Mouse (Mus musculus): ENCODE measurements around the gene Ctnnbl1. TPM values are rescaled to one million over a fixed set of nuclear protein-coding genes. Genes with fewer than 3 reads are reported as not detected.

Gene Ctnnbl1
- polyA plus RNA-seq, 1 experiment from 2014 or later: 88.6 TPM

DNA sequence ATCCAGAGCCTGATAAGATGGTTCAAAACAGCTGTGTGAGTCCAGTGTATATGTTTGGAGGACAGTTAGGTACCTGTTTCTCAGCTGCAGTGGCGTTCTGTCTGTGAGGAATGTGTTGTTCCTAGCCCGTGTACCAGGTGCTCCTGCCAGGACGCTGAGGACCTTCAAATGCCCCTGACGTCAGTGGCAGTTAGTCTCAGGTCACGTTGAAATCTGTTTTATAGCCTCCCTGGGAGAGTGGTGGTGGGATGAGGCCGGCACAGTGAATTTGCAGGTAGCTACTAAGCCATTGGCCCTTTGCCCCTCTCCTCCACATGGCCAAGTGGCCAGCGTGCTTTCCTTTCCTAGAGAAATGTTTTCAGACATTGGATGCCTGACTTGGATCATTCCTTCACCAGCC lies 18.6 kb downstream of the Ctnnbl1 start:
- Histone ChIP-seq H3K27ac (replicated peaks; ENCODE audit: low read depth, low read length) (no peak overlapping the region), H3K9ac (ENCODE audit: low read length) (no peak overlapping the region), H3K4me1 (ENCODE audit: control insufficient read depth, insufficient read depth, low read length) (0 out of 2 replicates have a peak, but pooled peaks cover 6% of the 10 kb centered on the region), H3K9me3 (ENCODE audit: control insufficient read depth, low read length) (no peaks in the 10 kb centered on the region), H3K4me3 (ENCODE audit: low read depth, low read length) (no peak overlapping the region), H3K27me3 (ENCODE audit: control insufficient read depth, insufficient read depth, low read length) (no peaks in the 10 kb centered on the region), H3K4me2 (ENCODE audit: low read depth, severe bottlenecking) (no peak overlapping the region), H3K36me3 (ENCODE audit: control insufficient read depth, insufficient read depth, low read length) (no peaks in the 10 kb centered on the region)
- ATAC-seq (ENCODE audit: insufficient number of reproducible peaks, low FRiP score, low TSS enrichment, low read depth) (no peak), DNase-seq (ENCODE audit: low spot score) (no peak)
- WGBS: 77% methylated on average over 7 of the region's 7 CpGs

DNA sequence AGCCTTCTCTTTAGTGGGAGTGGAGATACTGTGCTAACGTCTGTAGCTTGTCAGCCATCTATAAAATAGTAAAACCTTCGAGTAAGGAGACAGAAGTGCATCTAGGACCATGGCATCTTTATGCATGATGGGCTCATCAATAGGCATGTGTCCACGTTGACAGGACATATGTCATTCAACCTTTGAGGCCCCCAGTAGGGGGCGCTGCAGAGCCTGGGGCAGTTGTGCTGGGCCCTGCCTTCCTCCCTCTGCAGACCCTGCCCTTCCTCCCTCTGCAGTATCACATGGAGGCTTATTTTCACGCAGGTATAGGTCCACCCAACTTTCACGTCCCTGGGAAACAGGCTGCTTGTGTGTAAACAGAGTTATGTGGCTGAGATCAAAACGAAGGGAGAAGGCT lies 19.0 kb downstream of the Ctnnbl1 start:
- no peak overlapping the region for H3K27ac ChIP-seq (replicated peaks; ENCODE audit: low read depth, low read length)
- H3K9me3 ChIP-seq (ENCODE audit: control insufficient read depth, low read length): no peaks in the 10 kb centered on the region
- no peak for ATAC-seq (ENCODE audit: insufficient number of reproducible peaks, low FRiP score, low TSS enrichment, low read depth)
- no peak overlapping the region for H3K4me2 ChIP-seq (ENCODE audit: low read depth, severe bottlenecking)
- WGBS: 80% methylated on average over 7 of the region's 7 CpGs
- H3K9ac ChIP-seq (ENCODE audit: low read length): no peak overlapping the region
- H3K36me3 ChIP-seq (ENCODE audit: control insufficient read depth, insufficient read depth, low read length): no peaks in the 10 kb centered on the region
- 0 out of 2 replicates have a peak, but pooled peaks cover 6% of the 10 kb centered on the region for H3K4me1 ChIP-seq (ENCODE audit: control insufficient read depth, insufficient read depth, low read length)
- DNase-seq (ENCODE audit: low spot score): no peak
- no peak overlapping the region for H3K4me3 ChIP-seq (ENCODE audit: low read depth, low read length)
- no peaks in the 10 kb centered on the region for H3K27me3 ChIP-seq (ENCODE audit: control insufficient read depth, insufficient read depth, low read length)

- ATAC-seq (ENCODE audit: insufficient number of reproducible peaks, low FRiP score, low TSS enrichment, low read depth) (no peak), DNase-seq (ENCODE audit: low spot score) (no peak)
- H3K9me3 ChIP-seq (ENCODE audit: control insufficient read depth, low read length): no peaks in the 10 kb centered on the region
Measured at GRCm38 (mm10) chr2:157758395-157758794, 21.2 kb downstream of the Ctnnbl1 start.

DNA sequence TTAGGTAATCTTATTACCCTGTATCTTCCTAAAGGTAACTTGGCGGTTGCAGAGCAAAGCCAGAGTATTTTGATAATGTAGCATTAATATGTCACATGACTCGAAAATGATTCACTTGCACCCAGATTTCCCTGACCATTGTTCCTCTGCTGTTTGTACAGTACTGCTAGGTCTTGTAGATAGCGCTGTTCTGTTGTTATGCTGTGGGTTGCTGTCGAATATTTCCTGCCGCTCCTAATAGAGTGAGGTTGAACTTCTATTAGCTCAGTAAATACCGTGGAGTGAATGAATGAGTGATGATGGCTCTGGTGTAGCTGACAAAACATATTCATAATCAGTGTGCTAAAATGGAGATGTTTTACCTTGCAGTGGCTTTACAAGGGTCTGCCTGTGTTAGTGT lies 22.5 kb downstream of the Ctnnbl1 start:
- H3K36me3 ChIP-seq (ENCODE audit: control insufficient read depth, insufficient read depth, low read length): no peaks in the 10 kb centered on the region
- H3K4me2 ChIP-seq (ENCODE audit: low read depth, severe bottlenecking): no peak overlapping the region
- WGBS: 88% methylated on average over 6 of the region's 6 CpGs
- H3K9ac ChIP-seq (ENCODE audit: low read length): no peak overlapping the region
- no peak for DNase-seq (ENCODE audit: low spot score)
- H3K4me3 ChIP-seq (ENCODE audit: low read depth, low read length): no peak overlapping the region
- no peak overlapping the region for H3K27ac ChIP-seq (replicated peaks; ENCODE audit: low read depth, low read length)
- no peak for ATAC-seq (ENCODE audit: insufficient number of reproducible peaks, low FRiP score, low TSS enrichment, low read depth)
- H3K9me3 ChIP-seq (ENCODE audit: control insufficient read depth, low read length): no peaks in the 10 kb centered on the region
- H3K4me1 ChIP-seq (ENCODE audit: control insufficient read depth, insufficient read depth, low read length): no peaks in the 10 kb centered on the region
- no peaks in the 10 kb centered on the region for H3K27me3 ChIP-seq (ENCODE audit: control insufficient read depth, insufficient read depth, low read length)

More at GRCm38 (mm10) chr2:157758395-157758794, 21.2 kb downstream of the Ctnnbl1 start:
- Histone ChIP-seq H3K36me3 (ENCODE audit: control insufficient read depth, insufficient read depth, low read length) (no peaks in the 10 kb centered on the region), H3K4me1 (ENCODE audit: control insufficient read depth, insufficient read depth, low read length) (no peaks in the 10 kb centered on the region), H3K27ac (replicated peaks; ENCODE audit: low read depth, low read length) (no peak overlapping the region), H3K4me2 (ENCODE audit: low read depth, severe bottlenecking) (no peak overlapping the region), H3K4me3 (ENCODE audit: low read depth, low read length) (no peak overlapping the region), H3K27me3 (ENCODE audit: control insufficient read depth, insufficient read depth, low read length) (no peaks in the 10 kb centered on the region), H3K9ac (ENCODE audit: low read length) (no peak overlapping the region)
- 93% methylated on average over 5 of the region's 5 CpGs for WGBS

DNA sequence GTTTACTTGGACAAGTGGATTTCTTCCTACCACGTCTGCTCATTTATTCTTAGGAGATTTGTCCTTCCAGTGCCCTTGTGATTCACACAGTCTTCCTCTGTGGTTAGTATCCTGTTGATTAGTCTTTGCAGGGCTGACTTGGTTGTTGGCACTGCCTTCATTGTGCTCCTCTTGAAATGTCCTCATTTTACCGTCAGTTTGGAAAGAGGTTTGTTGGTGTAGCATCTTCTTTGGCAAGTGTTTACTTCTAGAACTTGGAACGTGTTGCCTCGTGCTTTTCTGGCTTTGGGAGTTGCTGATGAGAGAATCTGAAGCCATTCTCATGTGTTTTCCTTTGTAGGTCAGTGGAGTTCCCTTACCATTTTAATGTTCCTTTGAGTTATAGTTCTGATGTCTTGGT lies 25.7 kb downstream of the Ctnnbl1 start:
- Histone ChIP-seq H3K27me3 (ENCODE audit: control insufficient read depth, insufficient read depth, low read length) (no peaks in the 10 kb centered on the region), H3K36me3 (ENCODE audit: control insufficient read depth, insufficient read depth, low read length) (no peaks in the 10 kb centered on the region), H3K9me3 (ENCODE audit: control insufficient read depth, low read length) (no peaks in the 10 kb centered on the region), H3K4me2 (ENCODE audit: low read depth, severe bottlenecking) (no peak overlapping the region), H3K27ac (replicated peaks; ENCODE audit: low read depth, low read length) (no peak overlapping the region), H3K4me1 (ENCODE audit: control insufficient read depth, insufficient read depth, low read length) (no peaks in the 10 kb centered on the region), H3K4me3 (ENCODE audit: low read depth, low read length) (no peak overlapping the region), H3K9ac (ENCODE audit: low read length) (no peak overlapping the region)
- DNase-seq (ENCODE audit: low spot score) (no peak), ATAC-seq (ENCODE audit: insufficient number of reproducible peaks, low FRiP score, low TSS enrichment, low read depth) (no peak)
- WGBS: 89% methylated on average over 4 of the region's 4 CpGs

GRCm38 (mm10) chr2:157766591-157766990 lies 29.4 kb downstream of the Ctnnbl1 start:
- H3K9ac ChIP-seq (ENCODE audit: low read length): no peak overlapping the region
- H3K27me3 ChIP-seq (ENCODE audit: control insufficient read depth, insufficient read depth, low read length): no peaks in the 10 kb centered on the region
- DNase-seq (ENCODE audit: low spot score) (no peak), ATAC-seq (ENCODE audit: insufficient number of reproducible peaks, low FRiP score, low TSS enrichment, low read depth) (no peak)
- no peaks in the 10 kb centered on the region for H3K36me3 ChIP-seq (ENCODE audit: control insufficient read depth, insufficient read depth, low read length)
- H3K4me2 ChIP-seq (ENCODE audit: low read depth, severe bottlenecking): no peak overlapping the region
- no peak overlapping the region for H3K4me3 ChIP-seq (ENCODE audit: low read depth, low read length)
- H3K9me3 ChIP-seq (ENCODE audit: control insufficient read depth, low read length): no peaks in the 10 kb centered on the region
- no peak overlapping the region for H3K27ac ChIP-seq (replicated peaks; ENCODE audit: low read depth, low read length)
- 56% methylated on average over 7 of the region's 7 CpGs for WGBS
- peaks cover 3% of the 10 kb centered on the region; the same call in 1 of the 2 replicates for H3K4me1 ChIP-seq (ENCODE audit: control insufficient read depth, insufficient read depth, low read length)

DNA sequence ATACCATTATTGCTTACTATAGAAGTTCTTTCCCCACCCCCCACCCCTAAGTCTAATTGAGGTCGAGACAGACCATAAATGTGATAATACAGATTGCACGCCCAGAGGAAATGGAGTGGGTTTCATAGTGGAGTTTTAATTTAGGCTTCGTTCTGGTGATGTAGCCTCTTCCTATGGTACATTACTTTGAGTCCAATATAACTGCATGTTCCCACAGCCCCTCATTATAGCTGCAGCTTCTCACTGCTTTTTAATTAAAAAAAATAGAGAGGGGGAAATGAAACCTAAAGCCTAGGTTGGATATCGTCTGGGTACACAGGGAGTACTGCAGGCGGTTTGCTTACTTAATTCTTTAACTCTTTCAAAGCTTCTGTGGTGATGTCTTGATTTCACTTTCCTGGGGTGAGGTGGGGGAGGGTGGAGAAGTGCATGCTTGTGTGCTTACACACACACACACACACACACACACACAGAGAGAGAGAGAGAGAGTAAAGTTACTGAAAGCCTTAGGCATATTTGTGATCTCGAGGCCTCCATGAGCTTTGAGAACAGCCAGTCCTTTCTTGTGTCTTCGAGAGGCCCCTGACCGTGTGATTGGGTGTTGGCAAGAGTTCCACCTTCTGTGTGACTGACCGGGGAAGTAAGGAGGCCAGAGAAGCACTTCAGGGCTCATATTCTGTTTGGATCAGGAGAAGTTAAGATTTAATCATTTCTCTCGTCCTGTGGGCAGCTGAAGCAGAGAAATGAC lies 31.7 kb downstream of the Ctnnbl1 start:
- WGBS: 48% methylated on average over 10 of the region's 10 CpGs
- H3K9ac ChIP-seq (ENCODE audit: low read length): no peak overlapping the region
- no peaks in the 10 kb centered on the region for H3K27me3 ChIP-seq (ENCODE audit: control insufficient read depth, insufficient read depth, low read length)
- H3K36me3 ChIP-seq (ENCODE audit: control insufficient read depth, insufficient read depth, low read length): no peaks in the 10 kb centered on the region
- peaks cover 3% of the 10 kb centered on the region; the same call in 1 of the 2 replicates for H3K4me1 ChIP-seq (ENCODE audit: control insufficient read depth, insufficient read depth, low read length)
- no peak overlapping the region for H3K4me3 ChIP-seq (ENCODE audit: low read depth, low read length)
- no peak overlapping the region for H3K27ac ChIP-seq (replicated peaks; ENCODE audit: low read depth, low read length)
- DNase-seq (ENCODE audit: low spot score): no peak
- no peak for ATAC-seq (ENCODE audit: insufficient number of reproducible peaks, low FRiP score, low TSS enrichment, low read depth)
- H3K4me2 ChIP-seq (ENCODE audit: low read depth, severe bottlenecking): no peak overlapping the region
- H3K9me3 ChIP-seq (ENCODE audit: control insufficient read depth, low read length): no peaks in the 10 kb centered on the region

- no peak for DNase-seq (ENCODE audit: low spot score)
- no peak overlapping the region for H3K27ac ChIP-seq (replicated peaks; ENCODE audit: low read depth, low read length)
- no peak for ATAC-seq (ENCODE audit: insufficient number of reproducible peaks, low FRiP score, low TSS enrichment, low read depth)
- H3K4me2 ChIP-seq (ENCODE audit: low read depth, severe bottlenecking): no peak overlapping the region
- WGBS: 74% methylated on average over 3 of the region's 3 CpGs
- no peaks in the 10 kb centered on the region for H3K36me3 ChIP-seq (ENCODE audit: control insufficient read depth, insufficient read depth, low read length)
- peaks cover 3% of the 10 kb centered on the region; the same call in 1 of the 2 replicates for H3K4me1 ChIP-seq (ENCODE audit: control insufficient read depth, insufficient read depth, low read length)
- no peak overlapping the region for H3K4me3 ChIP-seq (ENCODE audit: low read depth, low read length)
- H3K9ac ChIP-seq (ENCODE audit: low read length): no peak overlapping the region
- H3K27me3 ChIP-seq (ENCODE audit: control insufficient read depth, insufficient read depth, low read length): no peaks in the 10 kb centered on the region
- H3K9me3 ChIP-seq (ENCODE audit: control insufficient read depth, low read length): no peaks in the 10 kb centered on the region
Measured at GRCm38 (mm10) chr2:157770761-157771160, 33.6 kb downstream of the Ctnnbl1 start.

- H3K9ac ChIP-seq (ENCODE audit: low read length): no peak overlapping the region
- H3K27ac ChIP-seq (replicated peaks; ENCODE audit: low read depth, low read length): no peak overlapping the region
- DNase-seq (ENCODE audit: low spot score): no peak
- H3K4me3 ChIP-seq (ENCODE audit: low read depth, low read length): no peak overlapping the region
- no peaks in the 10 kb centered on the region for H3K9me3 ChIP-seq (ENCODE audit: control insufficient read depth, low read length)
- H3K36me3 ChIP-seq (ENCODE audit: control insufficient read depth, insufficient read depth, low read length): no peaks in the 10 kb centered on the region
- no peak for ATAC-seq (ENCODE audit: insufficient number of reproducible peaks, low FRiP score, low TSS enrichment, low read depth)
- no peak overlapping the region for H3K4me2 ChIP-seq (ENCODE audit: low read depth, severe bottlenecking)
- H3K4me1 ChIP-seq (ENCODE audit: control insufficient read depth, insufficient read depth, low read length): peaks cover 3% of the 10 kb centered on the region; the same call in 1 of the 2 replicates
- 88% methylated on average over 1 of the region's 1 CpGs for WGBS
- no peaks in the 10 kb centered on the region for H3K27me3 ChIP-seq (ENCODE audit: control insufficient read depth, insufficient read depth, low read length)
Measured at GRCm38 (mm10) chr2:157773661-157774060, 36.5 kb downstream of the Ctnnbl1 start.
